Mouse (Mus musculus) liver, adult 2 months (tissue): ENCODE results near the gene Abhd13.

Experiments used
- CTCF ChIP-seq: fragments of 200-500 bp; IDR thresholded peaks from 2 replicates; pipeline ENCODE4 v1.5.1; 2011; ENCODE audit warnings: low read depth, low read length, control low read depth
- POLR2A ChIP-seq: fragments of 200-500 bp; IDR thresholded peaks from 2 replicates; pipeline ENCODE4 v1.6.1; 2011; ENCODE audit warnings: low read length, control low read depth; ENCODE audit not compliant: insufficient read depth; ENCODE audit errors: extremely low read depth

GRCm38 (mm10) chr8:9932711-9933110 lies 44.8 kb upstream of the Abhd13 start:
- no peak for TF ChIP-seq CTCF
- no peak for TF ChIP-seq POLR2A
